ENCODE assay signal across 8 mouse cellular contexts in genomic region chr17:26951406-26951805, GRCm38 (mm10). TPM values are rescaled to one million over a fixed set of nuclear protein-coding genes. Genes with fewer than 3 reads are reported as not detected.
DNase-seq lines count a peak whose midpoint lies in the region; ATAC-seq lines count a peak whose summit lies in the region.

No protein-coding gene starts in this region.

- DNase-seq in CD8-positive naive resting alpha-beta T cell, adult 2 months (ENCODE audit: low read depth in 2 of 2, low spot score in 2 of 2): peak; percentile 56 to 74
- peak; percentile 74 to 85 for DNase-seq in adrenal gland, postnatal 36 days
- DNase-seq in forelimb bud, embryonic 11.5 days (ENCODE audit: low read depth, low spot score): peak; percentile 85
- peak; percentile 87 to 95 for DNase-seq in left cerebral cortex, postnatal 14 days (ENCODE audit: low spot score in 2 of 2)
- DNase-seq in right cerebral cortex, postnatal 36 days (ENCODE audit: low spot score in 2 of 2): peak; percentile 76 to 80
- no peak for DNase-seq in c-Kit-positive CD71-positive TER-119-positive erythroid progenitor cells, embryonic 14.5 days (ENCODE audit: low spot score)

- no peaks in the 10 kb centered on the region for H3K27me3 ChIP-seq in hindbrain, embryonic 16.5 days (replicated peaks; ENCODE audit: control insufficient read depth, insufficient read depth, low read length)

- H3K27ac ChIP-seq in hindbrain, embryonic 16.5 days (ENCODE audit: low read depth, low read length): peak overlapping the region; percentile 64

- peak overlapping the region; percentile 30 for H3K4me3 ChIP-seq in hindbrain, embryonic 16.5 days (ENCODE audit: low read length)

- H3K36me3 ChIP-seq in hindbrain, embryonic 16.5 days (ENCODE audit: control insufficient read depth, insufficient read depth, low read length): peaks cover 9% of the 10 kb centered on the region

- peak overlapping the region; percentile 64 for H3K9ac ChIP-seq in hindbrain, embryonic 16.5 days (ENCODE audit: low read depth, low read length)

- peak; percentile 60 for ATAC-seq in hindbrain, embryonic 16.5 days
- ATAC-seq in megakaryocyte progenitor cell, adult 5-6 weeks (replicated peaks; ENCODE audit: poor library complexity): peak; percentile 75

- H3K4me2 ChIP-seq in hindbrain, embryonic 16.5 days (ENCODE audit: low read length): peak overlapping the region; percentile 85

- H3K9me3 ChIP-seq in hindbrain, embryonic 16.5 days (ENCODE audit: control insufficient read depth, low read length): no peaks in the 10 kb centered on the region

- 0% methylated on average over 10 of the region's 11 CpGs for WGBS in hindbrain, embryonic 16.5 days

- peaks cover 61% of the 10 kb centered on the region for H3K4me1 ChIP-seq in hindbrain, embryonic 16.5 days (ENCODE audit: control insufficient read depth, insufficient read depth, low read depth, low read length)

- intact Hi-C loops in left cerebral cortex, postnatal 14 days (cut with DNase I): no loop called here

RNA-seq across cellular contexts. Expression of gene Syngap1, which starts 10.4 kb away (rescaled TPM):
- 10 to 100 TPM; 11.4 to 18.6 TPM for total RNA-seq in adrenal gland, postnatal 36 days (2021)
- polyA plus RNA-seq in hindbrain, embryonic 16.5 days (2015; fragmentation: Nextera tagmentation; extraction: Ambion mirVana): 2.5 and 4.9 TPM in 2 replicates
- total RNA-seq in left cerebral cortex, postnatal 14 days (2021): 100 to 1,000 TPM; 594 to 653 TPM
- 5.3 and 11.6 TPM in 2 replicates for total RNA-seq in megakaryocyte progenitor cell, adult 5-6 weeks (2015)
- total RNA-seq in megakaryocyte progenitor cell, adult 5-6 weeks (2017): 3.6 TPM in 2 replicates

RNA-seq across cellular contexts. Expression of gene Cuta, which starts 12.0 kb away (rescaled TPM):
- total RNA-seq in adrenal gland, postnatal 36 days (2021): 100 to 1,000 TPM; 129 to 165 TPM
- polyA plus RNA-seq in hindbrain, embryonic 16.5 days (2015; fragmentation: Nextera tagmentation; extraction: Ambion mirVana): 140 and 150 TPM in 2 replicates
- 100 to 1,000 TPM; 127 to 133 TPM for total RNA-seq in left cerebral cortex, postnatal 14 days (2021)
- total RNA-seq in megakaryocyte progenitor cell, adult 5-6 weeks (2015): 181 and 216 TPM in 2 replicates
- 75.8 and 82.9 TPM in 2 replicates for total RNA-seq in megakaryocyte progenitor cell, adult 5-6 weeks (2017)

RNA-seq across cellular contexts. Expression of gene Phf1, which starts 18.6 kb away (rescaled TPM):
- 10 to 100 TPM; 34.2 to 37.9 TPM for total RNA-seq in adrenal gland, postnatal 36 days (2021)
- polyA plus RNA-seq in hindbrain, embryonic 16.5 days (2015; fragmentation: Nextera tagmentation; extraction: Ambion mirVana): 30.3 and 31.7 TPM in 2 replicates
- total RNA-seq in left cerebral cortex, postnatal 14 days (2021): 10 to 100 TPM; 16.8 to 20.2 TPM
- total RNA-seq in megakaryocyte progenitor cell, adult 5-6 weeks (2015): 2.1 TPM in 2 replicates
- 3.5 and 4.6 TPM in 2 replicates for total RNA-seq in megakaryocyte progenitor cell, adult 5-6 weeks (2017)

RNA-seq across cellular contexts. Expression of gene Zbtb9, which starts 21.6 kb away (rescaled TPM):
- 10 to 100 TPM in 1 of 2 experiments, 1 to 10 TPM in 1; 9.9 to 10.5 TPM for total RNA-seq in adrenal gland, postnatal 36 days (2021)
- polyA plus RNA-seq in hindbrain, embryonic 16.5 days (2015; fragmentation: Nextera tagmentation; extraction: Ambion mirVana): 13.0 and 15.6 TPM in 2 replicates
- 10 to 100 TPM; 16.1 to 16.3 TPM for total RNA-seq in left cerebral cortex, postnatal 14 days (2021)
- total RNA-seq in megakaryocyte progenitor cell, adult 5-6 weeks (2015): 2.9 and 5.3 TPM in 2 replicates
- 16.3 and 22.1 TPM in 2 replicates for total RNA-seq in megakaryocyte progenitor cell, adult 5-6 weeks (2017)

RNA-seq across cellular contexts. Expression of gene Kifc5b, which starts 34.5 kb away (rescaled TPM):
- 1 to 10 TPM; 1.7 to 1.9 TPM for total RNA-seq in adrenal gland, postnatal 36 days (2021)
- polyA plus RNA-seq in hindbrain, embryonic 16.5 days (2015; fragmentation: Nextera tagmentation; extraction: Ambion mirVana): 2.6 and 3.6 TPM in 2 replicates
- total RNA-seq in left cerebral cortex, postnatal 14 days (2021): 1 to 10 TPM; 2.9 to 3.3 TPM
- 2.6 and 4.6 TPM in 2 replicates for total RNA-seq in megakaryocyte progenitor cell, adult 5-6 weeks (2015)
- 13.8 and 16.0 TPM in 2 replicates for total RNA-seq in megakaryocyte progenitor cell, adult 5-6 weeks (2017)

Comparison
In these comparisons a context has a peak if more than half of its experiments do, and no peak if none do; other contexts are left out.
1. RNA of gene Syngap1, which starts 10.4 kb away (total RNA-seq): 594 to 653 TPM in left cerebral cortex, postnatal 14 days; 11.4 to 18.6 TPM in adrenal gland, postnatal 36 days and 3.6 to 11.6 TPM in megakaryocyte progenitor cell, adult 5-6 weeks; every median in the first group is over 10 times any median in the second.